Mouse (Mus musculus) spleen, adult 12 weeks (tissue): ENCODE measurements around the gene Shroom1.
A peak's percentile ranks its signal among the peaks of the same experiment; 100 is the strongest.

Experiments
- DNase-seq: peaks from one replicate; pipeline ENCODE4 v3.0.0; 2022; ENCODE audit warnings: low spot score

Gene Shroom1

GRCm38 (mm10) chr11:53447996-53448395, 9.0 kb upstream of the Shroom1 start:
- DNase-seq = no peak

- no peak for DNase-seq
These were observed 8.5 kb upstream of the Shroom1 start for GRCm38 (mm10) chr11:53448529-53448928.

- no peak for DNase-seq
These were observed 6.8 kb upstream of the Shroom1 start for GRCm38 (mm10) chr11:53450070-53450705.

GRCm38 (mm10) chr11:53451361-53451760, 5.6 kb upstream of the Shroom1 start:
- DNase-seq = no peak

- DNase-seq = no peak
These were observed 4.6 kb upstream of the Shroom1 start for GRCm38 (mm10) chr11:53452396-53452795.

GRCm38 (mm10) chr11:53453031-53453430, 4.0 kb upstream of the Shroom1 start:
- DNase-seq = no peak

GRCm38 (mm10) chr11:53457372-53457954, 458 bp downstream of the Shroom1 start:
- DNase-seq = no peak

- DNase-seq = no peak
These were observed 2.0 kb downstream of the Shroom1 start for GRCm38 (mm10) chr11:53458996-53459395.

GRCm38 (mm10) chr11:53460192-53460591, 3.2 kb downstream of the Shroom1 start:
- DNase-seq = no peak

- DNase-seq = no peak
These were observed 4.7 kb downstream of the Shroom1 start for GRCm38 (mm10) chr11:53461727-53462126.

- no peak for DNase-seq
These were observed 6.8 kb downstream of the Shroom1 start for GRCm38 (mm10) chr11:53463551-53464424.

- no peak for DNase-seq
These were observed 9.4 kb downstream of the Shroom1 start for GRCm38 (mm10) chr11:53466231-53466971.

- DNase-seq = no peak
These were observed 12.4 kb downstream of the Shroom1 start for GRCm38 (mm10) chr11:53469294-53469967.

- DNase-seq = peak; percentile 75
These were observed 13.1 kb downstream of the Shroom1 start, which contains the start of gene Gm9837 for GRCm38 (mm10) chr11:53469968-53470695. Gm9837 (minus strand) TSS chr11:53470479.

- no peak for DNase-seq
These were observed 15.7 kb downstream of the Shroom1 start for GRCm38 (mm10) chr11:53472709-53473108.

- no peak for DNase-seq
These were observed 18.6 kb downstream of the Shroom1 start for GRCm38 (mm10) chr11:53475620-53476019.

GRCm38 (mm10) chr11:53477833-53478232, 20.8 kb downstream of the Shroom1 start:
- no peak for DNase-seq

- peak; percentile 16 for DNase-seq
These were observed 21.6 kb downstream of the Shroom1 start for GRCm38 (mm10) chr11:53478383-53479170.

GRCm38 (mm10) chr11:53479171-53479782, 22.3 kb downstream of the Shroom1 start:
- peak; percentile 27 for DNase-seq
